Mouse (Mus musculus): Measurements from ENCODE around the gene Gpc6. TPM values are rescaled to one million over a fixed set of nuclear protein-coding genes. Genes with fewer than 3 reads are reported as not detected.

Gene Gpc6
- polyA plus RNA-seq, 1 experiment from 2014 or later: 18.8 TPM

GRCm38 (mm10) chr14:117930105-117930847 is 1005.2 kb downstream of the Gpc6 start:
- no peaks in the 10 kb centered on the region for H3K4me1 ChIP-seq (replicated peaks; ENCODE audit: control insufficient read depth, insufficient read depth, low read length)
- DNase-seq (ENCODE audit: low spot score): no peak

GRCm38 (mm10) chr14:117930848-117931816 is 1006.0 kb downstream of the Gpc6 start:
- Histone ChIP-seq H3K4me2 (no peak overlapping the region), H3K27me3 (replicated peaks; ENCODE audit: control insufficient read depth, insufficient read depth, low read length) (no peaks in the 10 kb centered on the region), H3K36me3 (ENCODE audit: control insufficient read depth, insufficient read depth, low read length) (no peaks in the 10 kb centered on the region), H3K4me1 (replicated peaks; ENCODE audit: control insufficient read depth, insufficient read depth, low read length) (no peaks in the 10 kb centered on the region), H3K27ac (ENCODE audit: low read depth, low read length) (no peak overlapping the region), H3K9me3 (ENCODE audit: control insufficient read depth, low read length) (no peaks in the 10 kb centered on the region), H3K4me3 (ENCODE audit: low read depth, low read length) (no peak overlapping the region), H3K9ac (ENCODE audit: low read depth, low read length) (no peak overlapping the region)
- WGBS: 80% methylated on average over 16 of the region's 16 CpGs
- DNase-seq (ENCODE audit: low spot score): no peak
- ATAC-seq (replicated peaks; ENCODE audit: low FRiP score): no peak

More at GRCm38 (mm10) chr14:117930105-117930847, 1005.2 kb downstream of the Gpc6 start:
- no peak for ATAC-seq (replicated peaks; ENCODE audit: low FRiP score)
- WGBS: 43% methylated on average over 13 of the region's 13 CpGs
- H3K4me2 ChIP-seq: no peak overlapping the region
- no peak overlapping the region for H3K4me3 ChIP-seq (ENCODE audit: low read depth, low read length)
- no peak overlapping the region for H3K27ac ChIP-seq (ENCODE audit: low read depth, low read length)
- H3K36me3 ChIP-seq (ENCODE audit: control insufficient read depth, insufficient read depth, low read length): no peaks in the 10 kb centered on the region
- no peak overlapping the region for H3K9ac ChIP-seq (ENCODE audit: low read depth, low read length)
- no peaks in the 10 kb centered on the region for H3K9me3 ChIP-seq (ENCODE audit: control insufficient read depth, low read length)
- H3K27me3 ChIP-seq (replicated peaks; ENCODE audit: control insufficient read depth, insufficient read depth, low read length): no peaks in the 10 kb centered on the region

- H3K4me1 ChIP-seq (replicated peaks; ENCODE audit: control insufficient read depth, insufficient read depth, low read length): no peaks in the 10 kb centered on the region
- no peaks in the 10 kb centered on the region for H3K9me3 ChIP-seq (ENCODE audit: control insufficient read depth, low read length)
- H3K36me3 ChIP-seq (ENCODE audit: control insufficient read depth, insufficient read depth, low read length): no peaks in the 10 kb centered on the region
- ATAC-seq (replicated peaks; ENCODE audit: low FRiP score) (no peak), DNase-seq (ENCODE audit: low spot score) (no peak)
- no peak overlapping the region for H3K9ac ChIP-seq (ENCODE audit: low read depth, low read length)
- no peak overlapping the region for H3K27ac ChIP-seq (ENCODE audit: low read depth, low read length)
- no peaks in the 10 kb centered on the region for H3K27me3 ChIP-seq (replicated peaks; ENCODE audit: control insufficient read depth, insufficient read depth, low read length)
- 91% methylated on average over 16 of the region's 17 CpGs for WGBS
- H3K4me2 ChIP-seq: no peak overlapping the region
- H3K4me3 ChIP-seq (ENCODE audit: low read depth, low read length): no peak overlapping the region
These were observed 1007.2 kb downstream of the Gpc6 start for GRCm38 (mm10) chr14:117932163-117932851.

DNA sequence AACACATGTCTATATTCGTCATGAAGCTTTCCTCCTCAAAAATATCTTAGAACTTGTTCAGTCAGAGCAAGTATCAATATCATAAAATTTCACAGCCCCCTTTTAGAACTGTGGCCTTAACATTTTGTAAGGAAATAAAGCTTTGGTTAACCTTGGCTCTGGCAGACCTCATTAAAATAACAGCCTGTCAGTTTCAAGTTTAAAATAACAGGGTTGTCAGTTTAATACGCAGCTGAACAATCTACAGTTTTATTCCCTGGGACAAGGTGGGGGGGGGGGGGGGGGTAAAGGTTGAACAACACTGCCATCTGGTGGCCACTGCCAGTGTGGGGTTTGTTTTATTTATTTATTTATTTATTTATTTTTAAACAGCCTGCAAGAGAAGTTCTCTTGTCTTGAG is 1013.4 kb downstream of the Gpc6 start:
- H3K4me1 ChIP-seq (replicated peaks; ENCODE audit: control insufficient read depth, insufficient read depth, low read length): no peaks in the 10 kb centered on the region
- no peak for ATAC-seq (replicated peaks; ENCODE audit: low FRiP score)
- H3K36me3 ChIP-seq (ENCODE audit: control insufficient read depth, insufficient read depth, low read length): no peaks in the 10 kb centered on the region
- no peaks in the 10 kb centered on the region for H3K27me3 ChIP-seq (replicated peaks; ENCODE audit: control insufficient read depth, insufficient read depth, low read length)
- H3K27ac ChIP-seq (ENCODE audit: low read depth, low read length): no peak overlapping the region
- no peak overlapping the region for H3K4me3 ChIP-seq (ENCODE audit: low read depth, low read length)
- DNase-seq (ENCODE audit: low spot score): no peak
- H3K4me2 ChIP-seq: no peak overlapping the region
- H3K9me3 ChIP-seq (ENCODE audit: control insufficient read depth, low read length): no peaks in the 10 kb centered on the region
- no peak overlapping the region for H3K9ac ChIP-seq (ENCODE audit: low read depth, low read length)
- WGBS: 38% methylated on average over 2 of the region's 2 CpGs

- no peaks in the 10 kb centered on the region for H3K36me3 ChIP-seq (ENCODE audit: control insufficient read depth, insufficient read depth, low read length)
- H3K9ac ChIP-seq (ENCODE audit: low read depth, low read length): no peak overlapping the region
- H3K4me1 ChIP-seq (replicated peaks; ENCODE audit: control insufficient read depth, insufficient read depth, low read length): no peaks in the 10 kb centered on the region
- no peaks in the 10 kb centered on the region for H3K27me3 ChIP-seq (replicated peaks; ENCODE audit: control insufficient read depth, insufficient read depth, low read length)
- H3K4me2 ChIP-seq: no peak overlapping the region
- no peak overlapping the region for H3K27ac ChIP-seq (ENCODE audit: low read depth, low read length)
- ATAC-seq (replicated peaks; ENCODE audit: low FRiP score): no peak
- DNase-seq (ENCODE audit: low spot score): no peak
- no peaks in the 10 kb centered on the region for H3K9me3 ChIP-seq (ENCODE audit: control insufficient read depth, low read length)
- WGBS: 90% methylated on average over 7 of the region's 7 CpGs
- H3K4me3 ChIP-seq (ENCODE audit: low read depth, low read length): no peak overlapping the region
These were observed 1014.4 kb downstream of the Gpc6 start for GRCm38 (mm10) chr14:117939471-117939870.

DNA sequence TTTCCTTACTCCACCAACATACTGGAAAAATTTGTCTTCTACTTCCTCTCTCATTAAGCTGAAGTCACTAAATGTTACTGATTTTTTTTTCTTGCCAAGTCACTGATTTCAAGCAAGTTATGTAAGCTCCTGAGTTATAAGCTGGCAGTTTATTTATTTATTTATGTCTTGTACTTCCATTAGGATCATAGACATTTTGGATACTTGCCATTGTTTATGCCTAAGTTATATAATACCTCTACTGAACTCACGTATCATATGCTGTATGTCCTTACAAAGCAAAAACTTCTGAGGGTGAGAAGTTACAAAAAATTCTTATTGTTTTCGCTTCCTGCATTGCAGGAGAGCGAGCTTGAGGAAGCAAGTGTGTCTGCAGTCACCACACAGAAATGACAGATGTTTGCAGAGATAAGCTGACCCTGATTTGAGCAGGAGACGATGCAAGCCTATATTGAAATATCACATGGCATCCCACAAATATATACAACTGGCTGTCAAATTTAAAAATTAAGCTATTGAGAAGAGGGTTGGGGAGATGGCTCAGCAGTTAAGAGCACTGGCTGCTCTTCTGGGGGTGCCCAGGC is 1020.9 kb downstream of the Gpc6 start:
- ATAC-seq (replicated peaks; ENCODE audit: low FRiP score) (no peak), DNase-seq (ENCODE audit: low spot score) (no peak)
- Histone ChIP-seq H3K4me2 (no peak overlapping the region), H3K4me3 (ENCODE audit: low read depth, low read length) (no peak overlapping the region), H3K27ac (ENCODE audit: low read depth, low read length) (no peak overlapping the region), H3K9me3 (ENCODE audit: control insufficient read depth, low read length) (no peaks in the 10 kb centered on the region), H3K4me1 (replicated peaks; ENCODE audit: control insufficient read depth, insufficient read depth, low read length) (no peaks in the 10 kb centered on the region), H3K9ac (ENCODE audit: low read depth, low read length) (no peak overlapping the region), H3K27me3 (replicated peaks; ENCODE audit: control insufficient read depth, insufficient read depth, low read length) (no peaks in the 10 kb centered on the region), H3K36me3 (ENCODE audit: control insufficient read depth, insufficient read depth, low read length) (no peaks in the 10 kb centered on the region)
- whole genome bisulfite sequencing: 59% methylated on average over 4 of the region's 4 CpGs

DNA sequence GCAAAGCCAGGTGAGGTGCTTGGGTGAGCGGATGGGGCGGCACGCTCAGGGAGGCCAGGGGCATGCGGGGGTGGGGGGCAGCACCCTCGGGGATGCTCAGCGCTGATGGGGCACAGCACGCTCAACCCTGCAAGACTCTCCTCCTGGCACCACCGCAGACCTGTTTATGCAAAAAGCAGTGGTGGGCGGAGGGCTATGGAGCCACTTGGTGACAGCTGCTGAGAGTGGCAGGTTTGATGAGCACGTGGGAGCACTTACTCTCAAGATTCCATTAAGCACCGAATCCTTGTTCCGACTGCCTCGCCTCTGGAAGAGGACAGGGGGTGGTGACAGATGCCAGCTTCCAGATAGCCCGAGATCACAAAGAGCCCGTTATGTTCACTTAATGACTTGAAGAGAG is 1026.2 kb downstream of the Gpc6 start:
- DNase-seq (ENCODE audit: low spot score): no peak
- Histone ChIP-seq H3K4me2 (no peak overlapping the region), H3K9me3 (ENCODE audit: control insufficient read depth, low read length) (no peaks in the 10 kb centered on the region), H3K27ac (ENCODE audit: low read depth, low read length) (no peak overlapping the region), H3K4me3 (ENCODE audit: low read depth, low read length) (no peak overlapping the region), H3K9ac (ENCODE audit: low read depth, low read length) (no peak overlapping the region), H3K4me1 (replicated peaks; ENCODE audit: control insufficient read depth, insufficient read depth, low read length) (no peaks in the 10 kb centered on the region), H3K27me3 (replicated peaks; ENCODE audit: control insufficient read depth, insufficient read depth, low read length) (no peaks in the 10 kb centered on the region), H3K36me3 (ENCODE audit: control insufficient read depth, insufficient read depth, low read length) (no peaks in the 10 kb centered on the region)
- ATAC-seq (replicated peaks; ENCODE audit: low FRiP score): no peak
- 66% methylated on average over 15 of the region's 15 CpGs for WGBS

- Histone ChIP-seq H3K9me3 (ENCODE audit: control insufficient read depth, low read length) (no peaks in the 10 kb centered on the region), H3K27me3 (replicated peaks; ENCODE audit: control insufficient read depth, insufficient read depth, low read length) (no peaks in the 10 kb centered on the region), H3K4me3 (ENCODE audit: low read depth, low read length) (no peak overlapping the region), H3K27ac (ENCODE audit: low read depth, low read length) (no peak overlapping the region), H3K9ac (ENCODE audit: low read depth, low read length) (no peak overlapping the region), H3K4me1 (replicated peaks; ENCODE audit: control insufficient read depth, insufficient read depth, low read length) (no peaks in the 10 kb centered on the region), H3K4me2 (no peak overlapping the region), H3K36me3 (ENCODE audit: control insufficient read depth, insufficient read depth, low read length) (no peaks in the 10 kb centered on the region)
- ATAC-seq (replicated peaks; ENCODE audit: low FRiP score): no peak
- WGBS: 54% methylated on average over 5 of the region's 5 CpGs
- DNase-seq (ENCODE audit: low spot score): no peak
These were observed 1026.6 kb downstream of the Gpc6 start for GRCm38 (mm10) chr14:117951686-117952085.

Data from liver, embryonic 11.5 days (tissue).